Mouse (Mus musculus): ENCODE measurements around the gene Cstf2.

The Cstf2 gene

GRCm38 (mm10) chrX:134058987-134059712, at the start of gene Cstf2:
Cstf2 (plus strand) TSS chrX:134059187.
- DNase-seq: peak; percentile 95

DNA sequence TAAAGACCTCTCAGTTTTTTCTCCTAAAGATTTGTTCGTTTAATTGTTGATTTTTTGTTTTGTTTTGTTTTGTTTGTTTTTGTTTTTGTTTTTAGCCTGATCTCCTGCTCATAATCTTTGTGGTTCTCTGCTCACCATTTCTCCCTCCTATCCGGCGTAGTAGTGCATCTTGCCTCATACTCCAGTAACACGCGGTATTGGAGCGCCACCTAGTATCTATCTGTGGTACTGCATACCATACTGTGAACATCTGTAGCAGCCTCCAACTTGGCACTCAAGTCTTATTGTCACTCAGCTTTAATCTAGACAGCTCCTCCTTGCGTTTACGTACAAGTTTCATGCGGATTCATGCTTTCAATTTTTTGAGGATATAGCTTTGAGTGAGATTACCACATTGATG, 40.0 kb upstream of the Cstf2 start:
- peak; percentile 56 for DNase-seq

DNA sequence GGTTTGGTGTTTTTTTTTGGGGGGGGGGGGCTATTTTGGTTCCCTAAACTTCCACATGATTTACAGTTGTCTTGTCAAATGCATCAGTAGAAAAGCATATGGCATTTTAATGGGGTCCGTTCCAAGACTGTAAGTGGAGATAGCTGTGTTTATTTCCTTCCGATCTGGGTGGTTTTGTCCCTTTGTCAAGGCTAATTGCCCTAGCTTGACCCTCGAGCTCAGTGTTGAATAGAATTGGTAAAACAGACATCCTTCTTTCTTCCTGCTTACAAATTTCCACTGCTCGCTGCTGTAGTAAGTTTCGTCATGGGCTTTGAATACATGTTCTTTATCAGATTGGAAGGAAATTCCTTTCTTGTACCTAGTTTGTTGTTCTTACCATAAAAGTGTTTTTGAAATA, 38.3 kb upstream of the Cstf2 start:
- no peak for DNase-seq

DNA sequence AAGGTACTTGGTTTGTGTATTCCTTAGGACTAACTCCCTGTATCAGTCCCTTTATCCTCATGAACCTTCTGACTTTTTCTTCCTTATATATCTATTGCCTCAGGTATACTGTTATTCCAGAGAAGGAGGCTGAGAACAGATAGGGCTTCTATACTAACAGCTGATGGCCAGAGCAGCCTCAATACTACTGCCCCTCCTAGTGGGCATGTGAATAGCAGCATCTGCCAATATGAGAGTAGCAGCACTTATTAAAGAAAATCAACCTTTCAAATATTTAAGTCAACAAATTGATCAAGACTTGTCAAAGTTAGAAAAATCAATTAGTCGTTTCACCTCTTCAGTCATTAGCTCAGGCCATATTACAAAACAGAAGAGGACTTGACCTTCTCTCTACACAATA, 10.0 kb upstream of the Cstf2 start:
- no peak for DNase-seq

DNA sequence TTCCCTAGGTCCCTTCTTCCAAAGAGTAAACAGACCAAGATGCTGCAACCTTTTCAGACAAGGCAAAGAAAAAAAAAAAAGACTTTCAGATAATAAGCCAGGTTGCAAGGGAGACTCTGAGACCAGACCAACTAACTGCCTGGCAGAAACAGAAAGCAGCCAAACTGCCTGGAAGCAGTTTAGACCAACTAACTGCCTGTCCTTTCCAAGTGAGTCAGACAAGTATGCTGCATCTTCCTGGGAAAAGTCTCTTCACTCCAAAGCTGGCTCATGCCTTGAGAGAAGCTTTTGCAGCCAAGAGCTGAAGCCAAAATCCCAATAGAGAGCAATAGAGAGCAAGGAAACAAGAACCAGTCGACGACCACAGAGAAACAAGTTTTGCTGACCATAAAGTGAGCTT, 2.1 kb upstream of the Cstf2 start:
- DNase-seq: no peak

DNA sequence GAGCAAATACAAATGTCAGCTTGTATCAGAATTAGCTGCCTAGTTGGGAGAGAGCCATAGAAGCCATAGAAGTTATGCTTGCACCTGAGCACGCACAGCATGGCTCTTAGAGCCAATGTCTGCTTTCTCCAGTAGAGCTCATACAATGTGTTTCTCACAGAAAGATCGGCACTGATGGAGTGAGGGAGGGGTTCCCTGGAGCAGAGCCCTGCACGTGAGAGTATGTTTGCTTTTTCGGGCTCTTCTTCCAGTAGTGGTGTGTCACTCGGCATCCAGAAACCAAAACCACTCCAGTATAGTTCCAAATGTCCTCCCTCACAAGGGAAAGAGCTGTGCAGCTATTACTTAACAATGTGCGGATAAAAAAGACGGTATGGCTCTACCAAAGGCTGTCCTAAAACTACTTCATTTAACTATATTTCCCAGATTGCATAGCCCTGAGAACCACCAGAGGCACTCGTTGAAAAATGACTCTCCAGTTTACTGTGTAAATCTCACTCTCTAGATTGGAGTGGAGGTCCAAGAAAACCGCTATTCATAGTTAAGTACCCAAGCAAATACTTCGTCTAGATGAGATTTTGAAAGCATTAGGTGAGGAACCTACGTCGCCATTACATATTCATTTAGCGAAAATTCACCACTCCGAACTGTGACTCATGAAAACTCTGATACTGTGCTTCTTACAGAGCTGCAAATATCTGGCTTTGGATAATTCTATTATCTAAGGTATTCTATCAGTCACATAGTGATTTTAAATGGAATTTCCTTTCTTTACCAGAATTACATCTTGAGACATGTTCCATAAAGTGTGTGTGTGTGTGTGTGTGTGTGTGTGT, 729 bp upstream of the Cstf2 start:
- no peak for DNase-seq

- DNase-seq: peak; percentile 4
Measured at GRCm38 (mm10) chrX:134059764-134060163, 777 bp downstream of the Cstf2 start.

DNA sequence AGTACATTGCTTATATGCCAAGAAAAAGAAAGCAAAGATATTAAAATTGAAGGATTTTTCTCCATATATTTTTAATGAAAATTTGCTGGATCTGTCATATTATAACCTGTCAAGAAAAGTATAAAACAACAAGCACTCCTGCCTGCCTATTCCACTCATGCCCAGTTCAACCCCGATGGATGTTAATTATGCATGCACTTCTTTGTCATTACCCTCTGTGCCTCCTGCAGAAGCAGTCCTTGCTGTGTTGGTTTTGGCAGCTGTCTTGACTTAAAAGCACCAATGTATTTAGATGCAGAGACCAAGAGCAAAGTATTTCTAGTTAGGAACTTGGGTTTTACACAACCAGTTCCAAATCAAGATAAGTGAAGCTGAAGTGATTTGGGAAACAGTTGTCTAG, 26.5 kb downstream of the Cstf2 start:
- DNase-seq: no peak

- DNase-seq: peak; percentile 33
Measured at GRCm38 (mm10) chrX:134102641-134103040, 43.7 kb downstream of the Cstf2 start.

DNA sequence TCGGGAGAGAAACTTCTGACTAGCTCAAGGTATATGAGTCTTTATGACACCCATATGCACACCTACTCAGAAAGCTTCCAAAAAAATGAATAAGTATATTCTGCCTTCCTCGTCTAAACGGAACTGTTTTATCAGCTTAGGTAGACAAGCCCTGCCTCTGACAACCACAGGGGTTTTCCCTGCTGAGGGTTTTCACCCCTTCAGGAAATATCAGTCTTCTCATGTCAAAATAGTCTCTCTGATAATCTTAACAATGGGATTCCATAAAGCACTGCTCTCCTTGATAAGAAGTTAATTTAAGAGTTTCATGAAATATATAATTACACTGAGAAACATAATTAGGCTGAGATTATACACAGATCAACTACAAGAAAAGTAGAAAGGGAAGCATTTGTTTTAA, 52.8 kb downstream of the Cstf2 start:
- DNase-seq: no peak

DNA sequence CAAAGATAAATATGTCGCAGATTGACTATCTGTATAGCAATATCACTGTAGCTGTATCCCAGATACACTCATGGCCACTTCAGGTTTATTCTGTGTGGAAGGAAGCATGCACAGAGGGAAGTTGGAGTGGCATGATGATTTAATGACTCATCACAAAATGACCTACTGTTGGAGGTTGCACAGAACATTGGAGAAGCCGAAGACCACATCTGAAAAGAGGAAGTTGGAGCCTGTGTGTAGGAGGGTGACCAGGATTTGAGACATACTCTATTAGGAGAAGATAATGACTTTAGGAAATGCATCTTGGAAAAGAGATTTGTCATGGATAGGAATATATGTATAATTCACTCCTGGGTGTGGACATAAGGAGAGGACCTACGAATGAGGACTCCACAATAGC, 57.4 kb downstream of the Cstf2 start:
- no peak for DNase-seq

GRCm38 (mm10) chrX:134128549-134128948, 69.6 kb downstream of the Cstf2 start:
- DNase-seq: no peak

GRCm38 (mm10) chrX:134132295-134132694, 73.3 kb downstream of the Cstf2 start:
- DNase-seq: no peak

- DNase-seq: no peak
Measured at GRCm38 (mm10) chrX:134133821-134134220, 74.8 kb downstream of the Cstf2 start.

Measured in layer of hippocampus, adult 9-11 months (tissue).